Mouse (Mus musculus) splenic B cell, adult 2 months (primary cell): ENCODE measurements at regions not wholly inside any gene's neighbourhood (a gene's known extent, or its start where the extent isn't known, plus 50 kb on each side); places are given as distances from the start of the nearest gene placed in this dataset.

Experiments used
- DNase-seq: peaks from one replicate; pipeline ENCODE4 v3.0.0-alpha.2; 2011; ENCODE audit warnings: low read depth, low spot score
- H3K27me3 ChIP-seq: 2 replicates; pipeline ENCODE4 v1.6.1; 2012; ENCODE audit warnings: mild to moderate bottlenecking, low read length, moderate library complexity, mixed read lengths; ENCODE audit not compliant: control insufficient read depth, poor library complexity, insufficient read depth, severe bottlenecking
- H3K36me3 ChIP-seq: 2 replicates; pipeline ENCODE4 v1.6.1; 2012; ENCODE audit warnings: mild to moderate bottlenecking, low read length, moderate library complexity, mixed read lengths; ENCODE audit not compliant: control insufficient read depth, poor library complexity, insufficient read depth, severe bottlenecking

DNA sequence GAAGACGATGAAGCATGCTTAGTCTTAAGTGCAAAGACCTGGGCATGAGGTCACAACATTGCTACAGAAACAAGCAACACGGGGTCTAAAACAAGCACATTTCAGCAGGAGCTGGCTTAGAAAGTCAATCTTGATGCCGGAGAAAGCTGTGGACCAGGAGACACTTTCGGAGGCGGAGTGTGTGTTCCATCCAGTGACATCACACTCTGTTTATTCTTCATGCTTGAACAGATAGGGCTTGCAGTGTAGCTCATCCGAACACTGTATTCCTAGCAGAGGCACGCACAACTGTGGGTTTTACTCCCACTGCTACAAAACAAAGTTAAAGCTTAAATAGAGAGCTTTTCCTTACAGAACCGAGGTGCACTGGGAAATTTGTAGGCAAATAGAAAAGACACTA, 66.3 kb upstream of the Btg3 start:
- no peak for DNase-seq
- H3K27me3 ChIP-seq: no peaks in the 10 kb centered on the region
- no peaks in the 10 kb centered on the region for H3K36me3 ChIP-seq

DNA sequence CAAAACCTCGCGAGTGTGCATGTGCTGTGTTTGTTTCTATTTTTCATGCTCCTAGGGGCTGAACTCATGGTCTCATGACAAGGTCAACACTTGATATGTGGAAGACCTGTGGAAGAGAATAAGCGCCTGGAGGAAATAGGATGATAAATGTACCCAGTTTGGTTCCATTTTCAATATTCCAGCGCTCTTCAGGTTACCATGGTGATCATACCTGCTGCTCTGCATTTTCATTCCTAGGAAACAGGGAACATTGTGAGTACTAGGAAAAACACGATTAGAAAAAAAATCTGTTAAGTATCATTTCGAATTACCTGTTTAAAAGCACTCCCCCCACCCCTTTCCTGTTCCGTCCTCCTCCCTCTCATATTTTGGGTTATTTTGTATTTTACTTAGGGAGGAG, 65.8 kb upstream of the Btg3 start:
- Histone ChIP-seq H3K27me3 (no peaks in the 10 kb centered on the region), H3K36me3 (no peaks in the 10 kb centered on the region)
- DNase-seq: no peak

DNA sequence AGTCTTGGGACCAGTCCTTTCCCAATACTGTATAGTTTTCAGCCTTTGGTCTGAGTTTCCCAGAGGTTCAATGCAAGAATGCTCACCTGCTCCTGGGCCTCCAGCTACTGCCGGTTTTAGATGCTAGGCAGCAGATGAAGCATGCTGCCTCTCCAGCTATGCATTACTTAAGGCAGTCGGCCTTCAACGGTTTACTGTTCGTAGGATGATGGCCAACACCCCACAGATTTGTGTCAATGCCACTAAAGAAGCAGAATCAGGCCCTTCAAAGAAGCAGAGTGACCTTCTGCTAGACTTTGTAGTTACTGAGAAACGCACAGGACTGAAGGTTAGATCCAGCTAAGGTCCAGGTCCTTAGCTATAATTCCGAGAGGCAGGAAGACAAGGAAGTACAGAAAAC, 65.0 kb upstream of the Btg3 start:
- Histone ChIP-seq H3K36me3 (no peaks in the 10 kb centered on the region), H3K27me3 (no peaks in the 10 kb centered on the region)
- no peak for DNase-seq

DNA sequence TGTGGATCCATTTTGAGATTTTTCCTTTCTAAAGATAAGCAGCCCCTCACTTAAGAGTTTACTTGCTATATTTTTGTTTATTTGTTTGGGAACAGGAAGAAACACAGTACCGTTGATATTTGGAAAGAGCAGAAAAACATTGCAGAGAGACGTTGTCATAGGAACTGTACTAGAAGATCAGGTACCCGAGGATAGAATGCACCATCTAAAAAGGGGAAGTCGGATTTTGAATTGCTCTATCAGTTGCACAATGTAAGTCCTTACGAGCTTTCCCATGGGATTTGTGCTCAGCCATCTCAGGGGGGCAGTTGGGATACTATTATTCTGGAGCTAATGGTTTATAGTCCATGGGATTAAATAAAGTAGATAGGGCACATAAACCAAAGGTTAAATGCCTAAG, 58.7 kb upstream of the Btg3 start:
- Histone ChIP-seq H3K27me3 (no peaks in the 10 kb centered on the region), H3K36me3 (no peaks in the 10 kb centered on the region)
- DNase-seq: no peak

DNA sequence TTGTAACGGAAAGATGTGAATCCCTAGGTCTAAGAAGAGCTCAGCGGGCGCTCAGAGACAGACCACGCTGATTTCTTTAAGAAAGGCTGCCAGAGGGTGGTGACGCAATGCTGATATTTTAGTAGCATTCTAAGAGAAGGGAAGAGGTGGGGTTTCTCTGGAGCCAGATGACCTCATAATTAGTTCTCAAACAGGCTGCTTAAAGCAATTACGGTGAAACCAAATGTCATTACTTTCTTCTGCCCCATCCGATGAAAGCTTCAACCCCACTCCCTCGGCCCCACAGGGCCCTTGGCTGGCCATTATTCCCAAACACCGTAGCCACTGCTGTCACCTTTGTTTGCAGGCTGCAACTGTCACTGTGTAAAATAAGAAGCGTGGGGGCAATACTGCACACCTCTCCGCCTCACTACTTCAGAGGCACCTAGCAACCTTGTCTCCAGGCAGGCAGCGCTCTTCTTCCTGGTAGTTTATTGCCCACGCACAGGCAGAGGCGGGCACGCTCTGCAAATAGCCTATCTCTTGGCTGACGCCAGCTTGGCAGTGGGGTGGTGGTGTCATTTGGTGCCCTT, 50.6 kb upstream of the Btg3 start:
- no peaks in the 10 kb centered on the region for H3K27me3 ChIP-seq
- DNase-seq: no peak
- no peaks in the 10 kb centered on the region for H3K36me3 ChIP-seq
